Mouse (Mus musculus): ENCODE data around the gene Cox8b. TPM values are rescaled to one million over a fixed set of nuclear protein-coding genes. Genes with fewer than 3 reads are reported as not detected.

The Cox8b gene
- 1.2 and 12.7 TPM in 2 replicates for polyA plus RNA-seq (2015; fragmentation: Nextera tagmentation; extraction: Ambion mirVana)

- DNase-seq (no peak), ATAC-seq (no peak)
- no peak within 1 kb of the TSS for H3K27ac ChIP-seq (ENCODE audit: low read depth)
- peaks cover 24% of the 10 kb centered on the region for H3K36me3 ChIP-seq (replicated peaks; ENCODE audit: insufficient read depth, low read length)
- H3K4me1 ChIP-seq (ENCODE audit: insufficient read depth), result no peaks in the 10 kb centered on the region
- WGBS (ENCODE audit: insufficient replicate concordance), result 80% methylated on average over 10 of the region's 10 CpGs
- H3K9ac ChIP-seq (replicated peaks), result no peak within 1 kb of the TSS
- TF ChIP-seq EP300 (IDR thresholded peaks at IDR 0.05; ENCODE audit: low read depth), result no peak
- no peak for TF ChIP-seq CTCF (IDR thresholded peaks at IDR 0.05; ENCODE audit: low read depth)
- no peaks in the 10 kb centered on the region for H3K27me3 ChIP-seq (ENCODE audit: insufficient read depth, low read length)
- H3K4me2 ChIP-seq (ENCODE audit: low read depth, low read length), result no peak within 1 kb of the TSS
- H3K9me3 ChIP-seq (ENCODE audit: low read length), result no peaks in the 10 kb centered on the region
- no peak within 1 kb of the TSS for H3K4me3 ChIP-seq (ENCODE audit: low read depth, low read length)
Measured at GRCm38 (mm10) chr7:140900220-140900619, at the start of gene Cox8b. Cox8b (minus strand) TSS chr7:140900446.

GRCm38 (mm10) chr7:140949255-140949654, 49.0 kb upstream of the Cox8b start:
- Histone ChIP-seq H3K4me3 (ENCODE audit: low read depth, low read length) (no peak overlapping the region), H3K9ac (replicated peaks) (no peak overlapping the region), H3K27ac (ENCODE audit: low read depth) (peak overlapping the region; percentile 62), H3K4me1 (ENCODE audit: insufficient read depth) (peaks cover 26% of the 10 kb centered on the region), H3K36me3 (replicated peaks; ENCODE audit: insufficient read depth, low read length) (peaks cover 42% of the 10 kb centered on the region), H3K4me2 (ENCODE audit: low read depth, low read length) (no peak overlapping the region), H3K27me3 (ENCODE audit: insufficient read depth, low read length) (no peaks in the 10 kb centered on the region), H3K9me3 (ENCODE audit: low read length) (no peaks in the 10 kb centered on the region)
- no peak for DNase-seq
- WGBS (ENCODE audit: insufficient replicate concordance), result 79% methylated on average over 6 of the region's 6 CpGs
- no peak for ATAC-seq
- no peak for TF ChIP-seq EP300 (IDR thresholded peaks at IDR 0.05; ENCODE audit: low read depth)

- ATAC-seq, result peak; percentile 41
Measured at GRCm38 (mm10) chr7:140948161-140948560, 47.9 kb upstream of the Cox8b start.

GRCm38 (mm10) chr7:140946980-140947379, 46.7 kb upstream of the Cox8b start:
- DNase-seq (no peak), ATAC-seq (peak; percentile 34)
- Histone ChIP-seq H3K27ac (ENCODE audit: low read depth) (peak overlapping the region; percentile 75), H3K9me3 (ENCODE audit: low read length) (no peaks in the 10 kb centered on the region), H3K27me3 (ENCODE audit: insufficient read depth, low read length) (no peaks in the 10 kb centered on the region), H3K4me1 (ENCODE audit: insufficient read depth) (peaks cover 26% of the 10 kb centered on the region), H3K9ac (replicated peaks) (no peak overlapping the region), H3K4me2 (ENCODE audit: low read depth, low read length) (no peak overlapping the region), H3K4me3 (ENCODE audit: low read depth, low read length) (no peak overlapping the region), H3K36me3 (replicated peaks; ENCODE audit: insufficient read depth, low read length) (peaks cover 42% of the 10 kb centered on the region)
- peak; percentile 48; the same call in 1 of the 2 replicates for TF ChIP-seq EP300 (IDR thresholded peaks at IDR 0.05; ENCODE audit: low read depth)
- TF ChIP-seq CTCF (IDR thresholded peaks at IDR 0.05; ENCODE audit: low read depth), result no peak
- 27% methylated on average over 7 of the region's 7 CpGs for WGBS (ENCODE audit: insufficient replicate concordance)

More at GRCm38 (mm10) chr7:140948161-140948560, 47.9 kb upstream of the Cox8b start:
- H3K4me3 ChIP-seq (ENCODE audit: low read depth, low read length), result no peak overlapping the region
- peaks cover 22% of the 10 kb centered on the region for H3K4me1 ChIP-seq (ENCODE audit: insufficient read depth)
- peak overlapping the region; percentile 75; the same call in 1 of the 2 replicates for H3K27ac ChIP-seq (ENCODE audit: low read depth)
- peak; percentile 42; the same call in 1 of the 2 replicates for TF ChIP-seq EP300 (IDR thresholded peaks at IDR 0.05; ENCODE audit: low read depth)
- no peak for TF ChIP-seq CTCF (IDR thresholded peaks at IDR 0.05; ENCODE audit: low read depth)
- no peak overlapping the region for H3K9ac ChIP-seq (replicated peaks)
- H3K27me3 ChIP-seq (ENCODE audit: insufficient read depth, low read length), result no peaks in the 10 kb centered on the region
- no peak for DNase-seq
- H3K9me3 ChIP-seq (ENCODE audit: low read length), result no peaks in the 10 kb centered on the region
- H3K36me3 ChIP-seq (replicated peaks; ENCODE audit: insufficient read depth, low read length), result peaks cover 42% of the 10 kb centered on the region
- WGBS (ENCODE audit: insufficient replicate concordance), result 44% methylated on average over 8 of the region's 8 CpGs
- no peak overlapping the region for H3K4me2 ChIP-seq (ENCODE audit: low read depth, low read length)

GRCm38 (mm10) chr7:140946311-140946710, 46.1 kb upstream of the Cox8b start:
- Histone ChIP-seq H3K4me3 (ENCODE audit: low read depth, low read length) (no peak overlapping the region), H3K27ac (ENCODE audit: low read depth) (peak overlapping the region; percentile 46; the same call in 1 of the 2 replicates), H3K36me3 (replicated peaks; ENCODE audit: insufficient read depth, low read length) (peaks cover 38% of the 10 kb centered on the region), H3K4me2 (ENCODE audit: low read depth, low read length) (no peak overlapping the region), H3K27me3 (ENCODE audit: insufficient read depth, low read length) (no peaks in the 10 kb centered on the region), H3K9me3 (ENCODE audit: low read length) (no peaks in the 10 kb centered on the region), H3K4me1 (ENCODE audit: insufficient read depth) (peaks cover 26% of the 10 kb centered on the region), H3K9ac (replicated peaks) (no peak overlapping the region)
- TF ChIP-seq CTCF (IDR thresholded peaks at IDR 0.05; ENCODE audit: low read depth) (no peak), EP300 (IDR thresholded peaks at IDR 0.05; ENCODE audit: low read depth) (no peak)
- no peak for DNase-seq
- no peak for ATAC-seq
- WGBS (ENCODE audit: insufficient replicate concordance), result 75% methylated on average over 10 of the region's 10 CpGs

- H3K4me2 ChIP-seq (ENCODE audit: low read depth, low read length), result no peak overlapping the region
- ATAC-seq (no peak), DNase-seq (no peak)
- H3K36me3 ChIP-seq (replicated peaks; ENCODE audit: insufficient read depth, low read length), result peaks cover 37% of the 10 kb centered on the region
- H3K27ac ChIP-seq (ENCODE audit: low read depth), result no peak overlapping the region
- no peak for TF ChIP-seq CTCF (IDR thresholded peaks at IDR 0.05; ENCODE audit: low read depth)
- H3K4me1 ChIP-seq (ENCODE audit: insufficient read depth), result peaks cover 25% of the 10 kb centered on the region
- no peak overlapping the region for H3K4me3 ChIP-seq (ENCODE audit: low read depth, low read length)
- no peaks in the 10 kb centered on the region for H3K27me3 ChIP-seq (ENCODE audit: insufficient read depth, low read length)
- 81% methylated on average over 5 of the region's 5 CpGs for WGBS (ENCODE audit: insufficient replicate concordance)
- H3K9me3 ChIP-seq (ENCODE audit: low read length), result no peaks in the 10 kb centered on the region
- no peak overlapping the region for H3K9ac ChIP-seq (replicated peaks)
Measured at GRCm38 (mm10) chr7:140945247-140945646, 45.0 kb upstream of the Cox8b start.

GRCm38 (mm10) chr7:140944236-140944635, 44.0 kb upstream of the Cox8b start:
- DNase-seq, result no peak
- Histone ChIP-seq H3K9ac (replicated peaks) (no peak overlapping the region), H3K36me3 (replicated peaks; ENCODE audit: insufficient read depth, low read length) (peaks cover 29% of the 10 kb centered on the region), H3K4me3 (ENCODE audit: low read depth, low read length) (no peak overlapping the region), H3K9me3 (ENCODE audit: low read length) (no peaks in the 10 kb centered on the region), H3K4me1 (ENCODE audit: insufficient read depth) (peaks cover 25% of the 10 kb centered on the region), H3K27ac (ENCODE audit: low read depth) (no peak overlapping the region), H3K4me2 (ENCODE audit: low read depth, low read length) (no peak overlapping the region), H3K27me3 (ENCODE audit: insufficient read depth, low read length) (no peaks in the 10 kb centered on the region)
- TF ChIP-seq CTCF (IDR thresholded peaks at IDR 0.05; ENCODE audit: low read depth) (no peak), EP300 (IDR thresholded peaks at IDR 0.05; ENCODE audit: low read depth) (no peak)
- 79% methylated on average over 7 of the region's 7 CpGs for WGBS (ENCODE audit: insufficient replicate concordance)
- ATAC-seq, result no peak

Data from liver, postnatal 0 days (tissue).